Mouse (Mus musculus): ENCODE results near the gene Pi4ka. TPM values are rescaled to one million over a fixed set of nuclear protein-coding genes. Genes with fewer than 3 reads are reported as not detected.

Gene Pi4ka
- 35.5 and 37.9 TPM in 2 replicates for polyA plus RNA-seq (2015; fragmentation: Nextera tagmentation; extraction: Ambion mirVana)

DNA sequence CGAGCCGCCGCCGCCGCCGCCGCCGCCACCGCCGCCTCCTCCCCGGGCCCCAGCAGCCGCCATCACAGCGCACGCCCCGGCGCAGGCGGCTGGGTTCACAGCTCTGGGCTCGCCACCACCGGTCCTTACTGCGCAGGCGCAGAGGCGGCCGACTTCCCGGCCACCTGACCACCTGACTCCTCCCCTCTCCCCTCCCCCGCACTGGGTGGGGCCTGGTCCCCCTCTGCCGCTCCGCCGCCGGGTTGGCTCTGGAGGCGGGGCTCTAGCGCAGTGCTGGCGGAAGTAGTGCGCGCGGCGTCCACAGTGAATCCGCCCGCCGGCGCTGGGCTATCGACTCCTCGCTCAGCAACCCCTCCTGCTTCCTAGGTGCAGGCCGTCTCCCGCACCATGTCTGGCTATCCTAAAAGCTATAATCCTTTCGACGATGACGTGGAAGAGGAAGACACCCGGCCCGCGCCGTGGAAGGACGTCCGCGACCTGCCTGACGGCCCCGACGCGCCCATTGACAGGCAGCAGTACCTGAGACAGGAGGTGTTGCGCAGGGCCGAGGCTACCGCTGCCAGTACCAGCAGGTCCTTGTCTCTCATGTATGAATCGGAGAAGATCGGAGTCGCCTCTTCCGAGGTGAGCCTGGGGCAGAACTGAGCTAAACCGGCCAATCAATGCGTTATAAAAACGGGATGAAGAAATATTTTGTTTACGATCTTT is at the start of gene Pi4ka, which contains the start of gene Snap29:
Gene Pi4ka, minus strand, starts transcription at position 579 of the 708 bp plus-strand sequence.
Gene Snap29, plus strand, starts transcription at position 251 of the 708 bp plus-strand sequence.
- H3K4me2 ChIP-seq: peak within 1 kb of the TSS; percentile 77
- peak within 1 kb of the TSS; percentile 87 for H3K9ac ChIP-seq
- peak within 1 kb of the TSS; percentile 80 for H3K4me3 ChIP-seq
- peak within 1 kb of the TSS; percentile 58 for H3K27ac ChIP-seq
- ATAC-seq (ENCODE audit: insufficient number of reproducible peaks, insufficient read depth, low FRiP score, low TSS enrichment, low read depth): peak; percentile 98
- H3K9me3 ChIP-seq: no peaks in the 10 kb centered on the region
- 1% methylated on average over 53 of the region's 69 CpGs for WGBS
- no peaks in the 10 kb centered on the region for H3K27me3 ChIP-seq
- peaks cover 17% of the 10 kb centered on the region for H3K4me1 ChIP-seq
- peaks cover 7% of the 10 kb centered on the region for H3K36me3 ChIP-seq

DNA sequence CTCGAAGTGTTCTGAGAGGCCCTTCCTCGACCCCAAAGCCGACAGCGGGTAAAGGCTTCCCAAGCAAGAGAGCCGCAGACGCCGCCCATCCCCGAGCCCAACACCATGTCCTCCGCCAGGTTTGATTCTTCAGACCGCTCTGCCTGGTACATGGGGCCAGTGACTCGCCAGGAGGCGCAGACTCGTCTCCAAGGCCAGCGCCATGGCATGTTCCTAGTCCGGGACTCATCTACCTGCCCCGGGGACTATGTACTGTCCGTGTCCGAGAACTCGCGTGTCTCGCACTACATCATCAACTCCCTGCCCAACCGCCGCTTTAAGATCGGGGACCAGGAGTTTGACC is 46.2 kb upstream of the Pi4ka start:
- H3K4me1 ChIP-seq: peaks cover 30% of the 10 kb centered on the region
- peaks cover 23% of the 10 kb centered on the region for H3K36me3 ChIP-seq
- under 1% methylated on average over 24 of the region's 24 CpGs for WGBS
- peak overlapping the region; percentile 91 for H3K4me2 ChIP-seq
- H3K4me3 ChIP-seq: peak overlapping the region; percentile 97
- H3K9me3 ChIP-seq: no peaks in the 10 kb centered on the region
- no peaks in the 10 kb centered on the region for H3K27me3 ChIP-seq
- no peak; the same call in 1 of the 2 replicates for ATAC-seq (ENCODE audit: insufficient number of reproducible peaks, insufficient read depth, low FRiP score, low TSS enrichment, low read depth)
- peak overlapping the region; percentile 97 for H3K27ac ChIP-seq
- peak overlapping the region; percentile 99 for H3K9ac ChIP-seq

DNA sequence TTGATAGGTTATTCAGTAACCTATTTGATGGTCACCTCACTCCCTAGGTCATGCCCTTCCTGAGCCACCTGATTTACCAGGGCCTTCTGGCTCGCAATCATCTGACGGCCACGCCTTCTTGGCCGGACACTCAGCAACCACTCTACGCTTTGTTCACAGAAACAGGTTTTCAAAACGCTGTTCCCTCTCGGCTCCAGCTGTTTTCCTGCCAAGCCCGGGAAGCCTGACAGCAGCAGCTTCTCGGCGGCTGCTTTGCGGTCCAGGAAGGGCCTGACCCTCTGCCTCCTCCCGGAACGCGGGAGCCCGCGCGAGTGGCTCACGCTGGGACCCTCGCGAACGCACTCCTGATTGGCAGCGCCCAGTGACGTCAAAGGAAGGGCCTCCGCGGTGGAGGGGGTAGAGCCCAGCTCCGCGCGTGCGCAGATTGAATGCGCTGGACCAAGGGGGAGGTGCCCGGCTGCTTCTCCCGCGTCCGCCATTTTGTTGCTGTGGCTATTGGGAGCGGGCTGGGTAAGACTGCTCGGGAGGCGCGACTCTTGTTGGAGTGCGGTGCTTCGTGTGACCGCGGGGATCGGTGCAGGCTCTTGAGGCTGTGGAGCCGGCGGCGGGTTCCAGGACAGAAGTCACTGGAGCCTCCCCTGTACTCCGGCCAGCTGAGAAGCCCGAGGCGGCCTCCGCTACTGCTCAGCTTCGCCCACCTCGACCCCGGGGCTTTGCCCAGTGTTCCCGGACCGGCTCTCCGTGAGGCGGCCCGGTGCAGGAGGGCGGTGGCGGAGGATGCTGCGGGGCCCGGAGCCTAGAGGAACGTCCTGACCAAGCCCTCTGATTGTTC is 45.6 kb upstream of the Pi4ka start, which contains the start of gene Crkl:
Gene Crkl, plus strand, starts transcription at position 447 of the 832 bp plus-strand sequence.
- Histone ChIP-seq H3K4me3 (peak within 1 kb of the TSS; percentile 97), H3K4me2 (peak within 1 kb of the TSS; percentile 91), H3K4me1 (peaks cover 24% of the 10 kb centered on the region), H3K27ac (peak within 1 kb of the TSS; percentile 97), H3K27me3 (no peaks in the 10 kb centered on the region), H3K9ac (peak within 1 kb of the TSS; percentile 99), H3K36me3 (peaks cover 17% of the 10 kb centered on the region), H3K9me3 (no peaks in the 10 kb centered on the region)
- WGBS: under 1% methylated on average over 63 of the region's 63 CpGs
- peak; percentile 96 for ATAC-seq (ENCODE audit: insufficient number of reproducible peaks, insufficient read depth, low FRiP score, low TSS enrichment, low read depth)

GRCm38 (mm10) chr16:17432576-17432975 is 26.5 kb upstream of the Pi4ka start:
- no peak overlapping the region for H3K4me3 ChIP-seq
- peaks cover 18% of the 10 kb centered on the region; the same call in 1 of the 2 replicates for H3K36me3 ChIP-seq
- H3K4me2 ChIP-seq: no peak overlapping the region
- H3K4me1 ChIP-seq: no peaks in the 10 kb centered on the region
- no peaks in the 10 kb centered on the region for H3K27me3 ChIP-seq
- H3K9me3 ChIP-seq: no peaks in the 10 kb centered on the region
- WGBS: 73% methylated on average over 2 of the region's 2 CpGs
- ATAC-seq (ENCODE audit: insufficient number of reproducible peaks, insufficient read depth, low FRiP score, low TSS enrichment, low read depth): no peak
- no peak overlapping the region for H3K27ac ChIP-seq
- no peak overlapping the region for H3K9ac ChIP-seq

DNA sequence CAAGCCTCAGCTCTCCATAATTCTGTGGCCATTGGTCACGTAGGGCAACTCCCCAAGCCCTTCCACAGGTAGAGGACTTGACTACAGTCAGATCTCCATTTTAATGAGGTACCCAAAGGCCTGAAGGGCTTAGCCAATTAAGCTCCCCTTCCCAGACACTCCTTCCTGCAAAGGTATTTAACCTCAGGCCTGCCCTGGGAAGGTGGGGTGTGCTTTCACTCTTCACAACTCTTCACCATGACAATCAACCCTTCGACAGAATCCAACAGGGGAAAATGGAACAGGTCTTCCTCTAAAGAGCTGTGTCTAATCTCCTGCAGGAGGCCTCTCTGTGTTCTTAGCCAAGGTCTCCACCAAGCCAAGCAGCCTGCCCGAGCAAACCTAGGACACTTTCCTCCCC is 16.9 kb upstream of the Pi4ka start:
- no peaks in the 10 kb centered on the region for H3K27me3 ChIP-seq
- ATAC-seq (ENCODE audit: insufficient number of reproducible peaks, insufficient read depth, low FRiP score, low TSS enrichment, low read depth): no peak
- no peak overlapping the region for H3K4me2 ChIP-seq
- no peaks in the 10 kb centered on the region for H3K9me3 ChIP-seq
- no peaks in the 10 kb centered on the region for H3K4me1 ChIP-seq
- no peak overlapping the region for H3K27ac ChIP-seq
- H3K36me3 ChIP-seq: peaks cover 61% of the 10 kb centered on the region
- 76% methylated on average over 3 of the region's 3 CpGs for WGBS
- no peak overlapping the region for H3K9ac ChIP-seq
- no peak overlapping the region for H3K4me3 ChIP-seq

GRCm38 (mm10) chr16:17410209-17410608 is 4.1 kb upstream of the Pi4ka start:
- 0 out of 2 replicates have a peak overlapping the region, but pooled peaks have one; percentile 37 for H3K9ac ChIP-seq
- H3K4me1 ChIP-seq: peaks cover 7% of the 10 kb centered on the region
- H3K36me3 ChIP-seq: no peaks in the 10 kb centered on the region
- no peak for ATAC-seq (ENCODE audit: insufficient number of reproducible peaks, insufficient read depth, low FRiP score, low TSS enrichment, low read depth)
- H3K4me2 ChIP-seq: no peak overlapping the region
- no peak overlapping the region for H3K4me3 ChIP-seq
- no peaks in the 10 kb centered on the region for H3K27me3 ChIP-seq
- WGBS: 43% methylated on average over 4 of the region's 4 CpGs
- no peaks in the 10 kb centered on the region for H3K9me3 ChIP-seq
- no peak overlapping the region for H3K27ac ChIP-seq

GRCm38 (mm10) chr16:17409046-17409445 is 2.9 kb upstream of the Pi4ka start:
- Histone ChIP-seq H3K4me3 (no peak overlapping the region), H3K27ac (no peak overlapping the region), H3K9me3 (no peaks in the 10 kb centered on the region), H3K27me3 (no peaks in the 10 kb centered on the region), H3K4me1 (peaks cover 17% of the 10 kb centered on the region), H3K4me2 (no peak overlapping the region), H3K36me3 (no peaks in the 10 kb centered on the region), H3K9ac (no peak overlapping the region)
- 90% methylated on average over 2 of the region's 2 CpGs for WGBS
- ATAC-seq (ENCODE audit: insufficient number of reproducible peaks, insufficient read depth, low FRiP score, low TSS enrichment, low read depth): no peak

GRCm38 (mm10) chr16:17406512-17407231 is 558 bp upstream of the Pi4ka start:
- ATAC-seq (ENCODE audit: insufficient number of reproducible peaks, insufficient read depth, low FRiP score, low TSS enrichment, low read depth): no peak
- H3K36me3 ChIP-seq: peaks cover 7% of the 10 kb centered on the region
- no peak overlapping the region for H3K27ac ChIP-seq
- H3K27me3 ChIP-seq: no peaks in the 10 kb centered on the region
- H3K4me1 ChIP-seq: peaks cover 17% of the 10 kb centered on the region
- H3K9me3 ChIP-seq: no peaks in the 10 kb centered on the region
- H3K9ac ChIP-seq: peak overlapping the region; percentile 87
- peak overlapping the region; percentile 80 for H3K4me3 ChIP-seq
- peak overlapping the region; percentile 77 for H3K4me2 ChIP-seq
- WGBS: 36% methylated on average over 9 of the region's 9 CpGs

- peak overlapping the region; percentile 58 for H3K27ac ChIP-seq
- peak overlapping the region; percentile 87 for H3K9ac ChIP-seq
- H3K4me1 ChIP-seq: peaks cover 17% of the 10 kb centered on the region
- H3K4me2 ChIP-seq: peak overlapping the region; percentile 77
- no peaks in the 10 kb centered on the region for H3K9me3 ChIP-seq
- H3K36me3 ChIP-seq: peaks cover 7% of the 10 kb centered on the region
- ATAC-seq (ENCODE audit: insufficient number of reproducible peaks, insufficient read depth, low FRiP score, low TSS enrichment, low read depth): peak; percentile 69
- under 1% methylated on average over 22 of the region's 22 CpGs for WGBS
- no peaks in the 10 kb centered on the region for H3K27me3 ChIP-seq
- peak overlapping the region; percentile 80 for H3K4me3 ChIP-seq
Measured at GRCm38 (mm10) chr16:17405271-17405696, 830 bp downstream of the Pi4ka start.

- Histone ChIP-seq H3K36me3 (peaks cover 7% of the 10 kb centered on the region), H3K4me3 (no peak overlapping the region), H3K4me1 (peaks cover 17% of the 10 kb centered on the region), H3K4me2 (no peak overlapping the region), H3K27ac (no peak overlapping the region), H3K9ac (no peak overlapping the region), H3K27me3 (no peaks in the 10 kb centered on the region), H3K9me3 (no peaks in the 10 kb centered on the region)
- ATAC-seq (ENCODE audit: insufficient number of reproducible peaks, insufficient read depth, low FRiP score, low TSS enrichment, low read depth): no peak
- WGBS: 65% methylated on average over 1 of the region's 1 CpGs
Measured at GRCm38 (mm10) chr16:17402855-17403254, 3.3 kb downstream of the Pi4ka start.

DNA sequence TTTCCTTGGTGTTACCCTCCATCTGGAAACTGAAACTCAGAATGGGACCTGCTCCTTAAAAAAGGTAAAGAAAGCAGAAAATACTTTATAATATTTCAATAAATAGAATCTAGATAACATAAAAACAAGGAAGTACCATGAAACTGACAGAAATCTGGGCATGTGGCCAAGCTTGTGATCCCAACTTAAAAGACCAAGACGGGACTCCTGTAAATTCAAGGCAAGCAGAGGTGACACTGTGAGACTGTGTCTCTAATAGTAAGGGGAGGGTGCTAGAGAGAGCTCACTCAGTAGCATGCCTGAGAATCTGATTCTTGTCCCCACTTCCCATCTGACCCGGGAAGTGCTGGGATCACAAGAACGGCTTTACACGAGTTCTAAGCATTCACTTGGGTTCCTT is 13.3 kb downstream of the Pi4ka start:
- no peak overlapping the region for H3K9ac ChIP-seq
- peaks cover 11% of the 10 kb centered on the region; the same call in 1 of the 2 replicates for H3K36me3 ChIP-seq
- H3K27me3 ChIP-seq: no peaks in the 10 kb centered on the region
- H3K27ac ChIP-seq: no peak overlapping the region
- H3K9me3 ChIP-seq: no peaks in the 10 kb centered on the region
- 0 out of 2 replicates have a peak, but pooled peaks cover 8% of the 10 kb centered on the region for H3K4me1 ChIP-seq
- H3K4me3 ChIP-seq: no peak overlapping the region
- ATAC-seq (ENCODE audit: insufficient number of reproducible peaks, insufficient read depth, low FRiP score, low TSS enrichment, low read depth): no peak
- no peak overlapping the region for H3K4me2 ChIP-seq
- WGBS: 75% methylated on average over 4 of the region's 4 CpGs

Measured in embryonic facial prominence, embryonic 13.5 days (tissue).